Mouse (Mus musculus): ENCODE measurements at regions not wholly inside any gene's neighbourhood (a gene's known extent, or its start where the extent isn't known, plus 50 kb on each side); places are given as distances from the start of the nearest gene placed in this dataset.

DNA sequence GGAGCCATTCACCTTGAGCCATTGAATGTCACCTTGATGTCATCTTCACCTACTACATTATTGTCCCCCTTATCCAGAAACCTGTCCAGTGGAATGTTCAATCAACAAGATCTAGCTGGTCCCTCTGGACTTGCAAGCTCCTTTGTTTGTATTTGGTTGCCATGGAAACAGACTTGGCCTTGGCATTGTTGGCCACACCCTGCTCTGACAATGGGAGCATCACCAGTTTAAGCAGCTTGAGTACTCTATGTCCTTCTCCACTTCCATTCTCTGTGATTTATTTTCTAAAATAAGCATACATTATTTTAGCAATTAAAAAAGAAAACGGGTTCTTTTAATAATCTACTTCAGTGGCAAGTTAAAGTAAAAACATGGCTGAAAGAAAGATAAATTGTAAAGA is 221.6 kb upstream of the Runx1 start:
- no peaks in the 10 kb centered on the region for H3K36me3 ChIP-seq (ENCODE audit: control insufficient read depth, insufficient read depth)
- H3K27ac ChIP-seq (ENCODE audit: low read length) = no peak overlapping the region
- ATAC-seq (replicated peaks; ENCODE audit: extremely low read depth, insufficient read depth, low FRiP score) = no peak
- H3K27me3 ChIP-seq (ENCODE audit: control insufficient read depth, insufficient read depth, low read length) = peaks cover 4% of the 10 kb centered on the region; the same call in 1 of the 2 replicates
- H3K9ac ChIP-seq (ENCODE audit: low read length) = no peak overlapping the region
- no peak overlapping the region for H3K4me3 ChIP-seq (ENCODE audit: low read length)
- WGBS = 75% methylated on average over 1 of the region's 1 CpGs
- no peak overlapping the region for H3K4me2 ChIP-seq (ENCODE audit: low read depth, low read length)
- H3K9me3 ChIP-seq (replicated peaks; ENCODE audit: control insufficient read depth, low read length) = no peaks in the 10 kb centered on the region
- peaks cover 4% of the 10 kb centered on the region; the same call in 1 of the 2 replicates for H3K4me1 ChIP-seq (ENCODE audit: control insufficient read depth, insufficient read depth, low read length)

DNA sequence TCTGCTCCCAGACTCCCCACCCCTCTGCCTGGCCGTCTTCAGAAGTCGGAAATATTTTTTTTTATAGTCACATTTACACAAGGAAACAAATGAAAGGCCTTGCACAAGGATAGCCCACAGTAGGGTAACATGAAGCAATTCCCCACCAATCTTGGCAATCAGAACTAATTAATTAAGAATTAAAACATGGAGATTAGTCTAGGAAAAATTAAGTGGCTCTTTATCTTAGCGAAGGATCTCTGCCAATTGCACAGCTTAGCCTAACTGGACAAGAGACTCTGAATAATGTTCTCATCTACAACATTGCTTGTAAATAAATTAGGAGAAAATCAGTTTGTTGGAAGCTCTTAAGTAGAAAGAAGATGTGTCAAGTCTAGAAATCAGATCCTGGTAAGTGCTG is 220.3 kb upstream of the Runx1 start:
- H3K27me3 ChIP-seq (ENCODE audit: control insufficient read depth, insufficient read depth, low read length) = peaks cover 4% of the 10 kb centered on the region; the same call in 1 of the 2 replicates
- H3K27ac ChIP-seq (ENCODE audit: low read length) = no peak overlapping the region
- no peak overlapping the region for H3K4me3 ChIP-seq (ENCODE audit: low read length)
- H3K4me1 ChIP-seq (ENCODE audit: control insufficient read depth, insufficient read depth, low read length) = peaks cover 9% of the 10 kb centered on the region; the same call in 1 of the 2 replicates
- WGBS = 85% methylated on average over 3 of the region's 3 CpGs
- no peak for ATAC-seq (replicated peaks; ENCODE audit: extremely low read depth, insufficient read depth, low FRiP score)
- no peak overlapping the region for H3K9ac ChIP-seq (ENCODE audit: low read length)
- no peaks in the 10 kb centered on the region for H3K9me3 ChIP-seq (replicated peaks; ENCODE audit: control insufficient read depth, low read length)
- no peak overlapping the region for H3K4me2 ChIP-seq (ENCODE audit: low read depth, low read length)
- no peaks in the 10 kb centered on the region for H3K36me3 ChIP-seq (ENCODE audit: control insufficient read depth, insufficient read depth)

DNA sequence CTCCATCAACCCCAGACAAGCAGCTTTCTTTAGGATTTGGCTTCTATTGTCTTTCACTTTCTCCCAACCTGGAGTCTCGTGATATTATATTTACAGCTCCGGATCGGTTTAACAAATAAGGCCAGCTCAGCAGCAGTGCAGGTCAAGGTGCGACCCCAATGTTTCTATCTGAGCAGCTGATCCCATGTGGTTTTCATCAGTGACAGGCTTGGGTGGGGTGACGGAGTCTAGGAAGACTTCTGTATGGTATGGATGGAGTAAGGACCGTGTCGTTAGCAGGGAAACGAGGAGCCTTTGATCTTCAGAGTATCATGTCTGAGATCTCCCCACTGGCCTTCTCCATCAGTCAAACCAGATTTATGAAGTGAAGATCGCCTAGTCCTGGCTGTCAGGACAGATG is 217.4 kb upstream of the Runx1 start:
- WGBS = 58% methylated on average over 9 of the region's 9 CpGs
- H3K27me3 ChIP-seq (ENCODE audit: control insufficient read depth, insufficient read depth, low read length) = peaks cover 4% of the 10 kb centered on the region; the same call in 1 of the 2 replicates
- H3K4me2 ChIP-seq (ENCODE audit: low read depth, low read length) = no peak overlapping the region
- no peaks in the 10 kb centered on the region for H3K9me3 ChIP-seq (replicated peaks; ENCODE audit: control insufficient read depth, low read length)
- no peak overlapping the region for H3K4me3 ChIP-seq (ENCODE audit: low read length)
- H3K9ac ChIP-seq (ENCODE audit: low read length) = no peak overlapping the region
- peaks cover 9% of the 10 kb centered on the region; the same call in 1 of the 2 replicates for H3K4me1 ChIP-seq (ENCODE audit: control insufficient read depth, insufficient read depth, low read length)
- H3K36me3 ChIP-seq (ENCODE audit: control insufficient read depth, insufficient read depth) = no peaks in the 10 kb centered on the region
- H3K27ac ChIP-seq (ENCODE audit: low read length) = no peak overlapping the region
- no peak for ATAC-seq (replicated peaks; ENCODE audit: extremely low read depth, insufficient read depth, low FRiP score)

DNA sequence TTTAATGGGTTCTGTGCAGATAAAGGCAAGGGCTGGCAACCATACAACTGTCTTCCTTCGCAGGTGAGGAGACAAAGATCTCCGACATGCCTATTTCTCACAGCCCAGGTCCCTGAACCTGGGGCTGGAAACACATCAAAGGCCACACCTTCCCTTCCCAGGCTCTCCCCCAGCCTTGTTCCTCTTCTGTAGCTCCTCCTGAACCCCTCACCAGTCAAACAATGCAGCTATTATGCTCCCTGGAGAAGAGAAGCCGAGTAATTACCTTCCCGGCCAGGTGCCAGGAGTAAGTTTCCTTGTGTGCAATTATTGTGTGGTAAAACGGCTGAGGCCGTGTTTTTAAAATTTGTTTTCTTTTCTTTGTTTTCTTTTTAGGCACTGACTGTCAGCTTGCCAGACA is 217.0 kb upstream of the Runx1 start:
- ATAC-seq (replicated peaks; ENCODE audit: extremely low read depth, insufficient read depth, low FRiP score) = 0 out of 2 replicates have a peak, but pooled peaks have one; percentile 32
- Histone ChIP-seq H3K9me3 (replicated peaks; ENCODE audit: control insufficient read depth, low read length) (no peaks in the 10 kb centered on the region), H3K27ac (ENCODE audit: low read length) (no peak overlapping the region), H3K4me3 (ENCODE audit: low read length) (no peak overlapping the region), H3K27me3 (ENCODE audit: control insufficient read depth, insufficient read depth, low read length) (peaks cover 4% of the 10 kb centered on the region; the same call in 1 of the 2 replicates), H3K4me2 (ENCODE audit: low read depth, low read length) (no peak overlapping the region), H3K9ac (ENCODE audit: low read length) (no peak overlapping the region), H3K4me1 (ENCODE audit: control insufficient read depth, insufficient read depth, low read length) (peaks cover 9% of the 10 kb centered on the region; the same call in 1 of the 2 replicates), H3K36me3 (ENCODE audit: control insufficient read depth, insufficient read depth) (no peaks in the 10 kb centered on the region)
- 31% methylated on average over 6 of the region's 6 CpGs for WGBS

DNA sequence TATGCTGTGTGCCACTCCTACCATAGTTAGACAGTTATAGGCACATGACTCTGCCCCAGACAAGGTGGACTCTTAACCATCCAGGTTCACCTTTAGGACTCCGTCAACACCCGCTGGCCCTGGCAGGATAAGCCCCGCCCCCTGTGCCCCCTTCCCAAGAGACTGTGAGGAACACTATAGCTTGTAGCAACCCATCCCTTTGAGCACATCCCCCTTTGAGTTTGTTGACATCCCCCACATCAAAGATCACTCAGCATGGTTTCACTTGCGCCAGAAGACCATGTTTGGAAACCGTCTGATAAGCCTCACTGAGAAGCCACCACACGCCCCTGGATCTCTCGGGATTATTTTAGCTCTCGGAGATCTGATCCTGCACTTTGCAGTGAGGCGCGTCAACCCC is 216.5 kb upstream of the Runx1 start:
- H3K27me3 ChIP-seq (ENCODE audit: control insufficient read depth, insufficient read depth, low read length) = peaks cover 4% of the 10 kb centered on the region; the same call in 1 of the 2 replicates
- peak overlapping the region; percentile 37 for H3K4me2 ChIP-seq (ENCODE audit: low read depth, low read length)
- peak; percentile 41 for ATAC-seq (replicated peaks; ENCODE audit: extremely low read depth, insufficient read depth, low FRiP score)
- no peak overlapping the region for H3K9ac ChIP-seq (ENCODE audit: low read length)
- no peaks in the 10 kb centered on the region for H3K9me3 ChIP-seq (replicated peaks; ENCODE audit: control insufficient read depth, low read length)
- 27% methylated on average over 10 of the region's 10 CpGs for WGBS
- H3K36me3 ChIP-seq (ENCODE audit: control insufficient read depth, insufficient read depth) = no peaks in the 10 kb centered on the region
- H3K4me1 ChIP-seq (ENCODE audit: control insufficient read depth, insufficient read depth, low read length) = peaks cover 9% of the 10 kb centered on the region; the same call in 1 of the 2 replicates
- no peak overlapping the region for H3K27ac ChIP-seq (ENCODE audit: low read length)
- H3K4me3 ChIP-seq (ENCODE audit: low read length) = no peak overlapping the region

DNA sequence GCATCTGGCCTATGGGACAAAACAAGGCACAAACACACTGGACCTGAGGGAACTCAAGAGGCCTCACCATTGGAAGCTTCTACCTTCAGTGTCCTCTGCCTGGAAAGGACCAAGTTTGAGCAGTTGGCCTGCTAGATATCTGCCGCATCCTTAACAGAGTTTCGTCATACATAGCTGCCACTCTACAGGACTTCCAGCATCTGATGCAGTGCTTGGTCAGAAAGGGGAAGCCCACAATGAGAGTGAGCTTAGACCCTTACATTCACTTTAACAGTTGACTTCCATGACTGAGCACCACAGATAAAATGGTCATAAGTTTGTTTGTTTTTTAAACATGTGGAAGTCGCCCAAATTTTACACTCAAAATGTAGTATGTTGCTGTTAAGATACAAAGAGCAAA is 215.9 kb upstream of the Runx1 start:
- no peak overlapping the region for H3K27ac ChIP-seq (ENCODE audit: low read length)
- no peak overlapping the region for H3K4me3 ChIP-seq (ENCODE audit: low read length)
- no peaks in the 10 kb centered on the region for H3K9me3 ChIP-seq (replicated peaks; ENCODE audit: control insufficient read depth, low read length)
- no peaks in the 10 kb centered on the region for H3K36me3 ChIP-seq (ENCODE audit: control insufficient read depth, insufficient read depth)
- H3K27me3 ChIP-seq (ENCODE audit: control insufficient read depth, insufficient read depth, low read length) = peaks cover 4% of the 10 kb centered on the region; the same call in 1 of the 2 replicates
- H3K4me1 ChIP-seq (ENCODE audit: control insufficient read depth, insufficient read depth, low read length) = peaks cover 9% of the 10 kb centered on the region; the same call in 1 of the 2 replicates
- no peak overlapping the region for H3K9ac ChIP-seq (ENCODE audit: low read length)
- 79% methylated on average over 3 of the region's 3 CpGs for WGBS
- no peak for ATAC-seq (replicated peaks; ENCODE audit: extremely low read depth, insufficient read depth, low FRiP score)
- no peak overlapping the region for H3K4me2 ChIP-seq (ENCODE audit: low read depth, low read length)

DNA sequence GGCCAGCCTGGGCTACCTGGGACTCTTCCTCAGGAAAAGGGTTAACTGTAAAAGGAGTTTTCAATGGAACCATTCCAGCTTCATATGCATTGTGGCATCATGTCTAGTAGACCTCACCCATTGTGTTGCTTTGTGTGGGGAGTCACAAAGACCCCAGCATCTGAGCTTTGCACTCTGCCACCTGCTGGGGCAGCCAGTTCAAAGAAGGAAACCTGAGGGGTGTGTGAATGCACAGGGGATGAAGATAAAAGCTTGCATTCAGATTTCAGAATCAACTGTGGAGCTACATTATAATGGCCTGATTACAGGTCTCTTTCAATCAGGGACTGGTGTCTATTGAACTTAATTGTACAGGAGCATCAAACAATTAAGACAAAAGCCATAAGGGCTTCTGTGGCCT is 215.4 kb upstream of the Runx1 start:
- H3K4me3 ChIP-seq (ENCODE audit: low read length) = no peak overlapping the region
- no peak overlapping the region for H3K4me2 ChIP-seq (ENCODE audit: low read depth, low read length)
- no peaks in the 10 kb centered on the region for H3K36me3 ChIP-seq (ENCODE audit: control insufficient read depth, insufficient read depth)
- peaks cover 4% of the 10 kb centered on the region; the same call in 1 of the 2 replicates for H3K27me3 ChIP-seq (ENCODE audit: control insufficient read depth, insufficient read depth, low read length)
- H3K9me3 ChIP-seq (replicated peaks; ENCODE audit: control insufficient read depth, low read length) = no peaks in the 10 kb centered on the region
- peaks cover 9% of the 10 kb centered on the region; the same call in 1 of the 2 replicates for H3K4me1 ChIP-seq (ENCODE audit: control insufficient read depth, insufficient read depth, low read length)
- H3K27ac ChIP-seq (ENCODE audit: low read length) = no peak overlapping the region
- no peak overlapping the region for H3K9ac ChIP-seq (ENCODE audit: low read length)
- no peak for ATAC-seq (replicated peaks; ENCODE audit: extremely low read depth, insufficient read depth, low FRiP score)

DNA sequence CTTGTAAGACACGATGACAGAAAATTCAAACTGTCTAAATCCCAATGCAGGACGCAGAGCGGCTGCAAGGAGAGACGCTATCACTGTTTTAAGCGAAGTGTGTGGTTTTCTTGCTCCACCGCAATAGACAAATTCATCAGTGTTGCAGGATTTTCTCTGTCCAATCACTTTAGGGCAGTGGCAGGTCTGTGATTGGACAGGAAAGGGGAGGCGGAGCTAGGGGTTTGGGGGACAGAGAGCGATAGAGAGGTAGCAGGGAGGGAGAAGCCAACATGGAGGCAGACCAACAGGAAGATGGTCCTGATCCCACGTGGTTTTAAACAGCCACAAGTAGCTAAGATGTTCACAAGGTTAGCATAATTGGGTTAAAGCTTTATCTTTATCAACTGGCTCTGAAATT is 209.7 kb upstream of the Runx1 start:
- WGBS = 79% methylated on average over 9 of the region's 9 CpGs

DNA sequence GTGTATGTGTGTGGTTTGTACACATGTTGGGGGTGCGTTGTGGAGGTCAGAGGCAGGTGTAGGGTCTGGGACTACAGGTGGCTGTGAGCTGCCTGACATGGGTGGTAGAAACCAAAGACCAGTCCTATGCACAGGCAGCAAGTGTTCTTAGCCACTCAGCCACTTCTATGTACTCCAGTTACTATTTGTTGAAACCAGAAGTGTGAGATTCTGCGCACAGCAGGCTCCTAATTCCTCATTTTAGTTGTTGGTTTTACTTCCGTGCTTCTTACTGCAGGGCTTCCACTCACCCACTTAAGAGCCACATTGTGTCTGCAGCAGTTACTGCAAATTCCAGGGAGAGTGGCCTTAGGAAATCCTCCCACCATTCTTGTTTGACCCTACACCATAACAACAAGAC is 208.0 kb upstream of the Runx1 start:
- Histone ChIP-seq H3K27me3 (ENCODE audit: control insufficient read depth, insufficient read depth, low read length) (no peaks in the 10 kb centered on the region), H3K27ac (ENCODE audit: low read length) (no peak overlapping the region), H3K4me3 (ENCODE audit: low read length) (no peak overlapping the region), H3K36me3 (ENCODE audit: control insufficient read depth, insufficient read depth) (no peaks in the 10 kb centered on the region), H3K9me3 (replicated peaks; ENCODE audit: control insufficient read depth, low read length) (no peaks in the 10 kb centered on the region), H3K4me2 (ENCODE audit: low read depth, low read length) (no peak overlapping the region), H3K9ac (ENCODE audit: low read length) (no peak overlapping the region), H3K4me1 (ENCODE audit: control insufficient read depth, insufficient read depth, low read length) (no peaks in the 10 kb centered on the region)
- WGBS = 65% methylated on average over 3 of the region's 3 CpGs
- ATAC-seq (replicated peaks; ENCODE audit: extremely low read depth, insufficient read depth, low FRiP score) = no peak

More for the DNA sequence above, 209.7 kb upstream of the Runx1 start:
- no peaks in the 10 kb centered on the region for H3K27me3 ChIP-seq (ENCODE audit: control insufficient read depth, insufficient read depth, low read length)
- no peak for ATAC-seq (replicated peaks; ENCODE audit: extremely low read depth, insufficient read depth, low FRiP score)
- no peak overlapping the region for H3K4me2 ChIP-seq (ENCODE audit: low read depth, low read length)
- H3K27ac ChIP-seq (ENCODE audit: low read length) = no peak overlapping the region
- H3K9ac ChIP-seq (ENCODE audit: low read length) = no peak overlapping the region
- no peaks in the 10 kb centered on the region for H3K9me3 ChIP-seq (replicated peaks; ENCODE audit: control insufficient read depth, low read length)
- H3K4me3 ChIP-seq (ENCODE audit: low read length) = no peak overlapping the region
- H3K36me3 ChIP-seq (ENCODE audit: control insufficient read depth, insufficient read depth) = no peaks in the 10 kb centered on the region
- H3K4me1 ChIP-seq (ENCODE audit: control insufficient read depth, insufficient read depth, low read length) = no peaks in the 10 kb centered on the region
